Mouse (Mus musculus): ENCODE data around the gene Smg8.

- TF ChIP-seq CTCF (IDR thresholded peaks at IDR 0.05; ENCODE audit: insufficient read depth, low read length) (no peak), POLR2A (IDR thresholded peaks at IDR 0.05; ENCODE audit: borderline replicate concordance, extremely low read depth, low read depth, low read length) (no peak)
Measured at GRCm38 (mm10) chr11:87043052-87043451, 43.5 kb downstream of the Smg8 start.

Data from lung, adult 2 months (tissue).